Mouse (Mus musculus): ENCODE data around the gene Zfp513. TPM values are rescaled to one million over a fixed set of nuclear protein-coding genes. Genes with fewer than 3 reads are reported as not detected.
A peak's percentile ranks its signal among the peaks of the same experiment; 100 is the strongest.

Gene Zfp513
- total and polyA plus RNA-seq, 2 experiments: 3.1 to 27.6 TPM

- TF ChIP-seq CTCF (IDR thresholded peaks at IDR 0.05; ENCODE audit: low read depth, low read length): no peak
- TF ChIP-seq POLR2A (IDR thresholded peaks at IDR 0.05; ENCODE audit: extremely low read depth, insufficient read depth, low read length): no peak
- Histone ChIP-seq H3K4me3 (ENCODE audit: insufficient read depth, low read depth, low read length) (no peak overlapping the region), H3K27me3 (ENCODE audit: control insufficient read depth, insufficient read depth, low read length) (no peaks in the 10 kb centered on the region), H3K79me2 (ENCODE audit: control insufficient read depth, insufficient read depth, low read length) (peaks cover 3% of the 10 kb centered on the region; the same call in 1 of the 2 replicates), H3K9ac (ENCODE audit: low read depth, low read length) (no peak overlapping the region), H3K4me1 (ENCODE audit: control insufficient read depth, insufficient read depth, low read length) (peaks cover 5% of the 10 kb centered on the region), H3K36me3 (ENCODE audit: control insufficient read depth, insufficient read depth, low read length) (peaks cover 35% of the 10 kb centered on the region), H3K27ac (replicated peaks; ENCODE audit: insufficient read depth, low read depth, low read length) (no peak overlapping the region)
- DNase-seq (ENCODE audit: extremely low read depth, low read depth, low spot score): no peak
- 92% methylated on average over 16 of the region's 16 CpGs for WGBS
Observed at GRCm38 (mm10) chr5:31194486-31195485, 7.3 kb downstream of the Zfp513 start.

GRCm38 (mm10) chr5:31193631-31194281, 8.3 kb downstream of the Zfp513 start:
- peak overlapping the region; percentile 78 for H3K9ac ChIP-seq (ENCODE audit: low read depth, low read length)
- H3K4me1 ChIP-seq (ENCODE audit: control insufficient read depth, insufficient read depth, low read length): peaks cover 5% of the 10 kb centered on the region
- 5% methylated on average over 25 of the region's 25 CpGs for WGBS
- peaks cover 33% of the 10 kb centered on the region for H3K36me3 ChIP-seq (ENCODE audit: control insufficient read depth, insufficient read depth, low read length)
- no peaks in the 10 kb centered on the region for H3K27me3 ChIP-seq (ENCODE audit: control insufficient read depth, insufficient read depth, low read length)
- peak overlapping the region; percentile 70 for H3K27ac ChIP-seq (replicated peaks; ENCODE audit: insufficient read depth, low read depth, low read length)
- DNase-seq (ENCODE audit: extremely low read depth, low read depth, low spot score): no peak
- TF ChIP-seq CTCF (IDR thresholded peaks at IDR 0.05; ENCODE audit: low read depth, low read length) (no peak), POLR2A (IDR thresholded peaks at IDR 0.05; ENCODE audit: extremely low read depth, insufficient read depth, low read length) (no peak)
- H3K4me3 ChIP-seq (ENCODE audit: insufficient read depth, low read depth, low read length): peak overlapping the region; percentile 78
- H3K79me2 ChIP-seq (ENCODE audit: control insufficient read depth, insufficient read depth, low read length): peaks cover 3% of the 10 kb centered on the region; the same call in 1 of the 2 replicates

DNA sequence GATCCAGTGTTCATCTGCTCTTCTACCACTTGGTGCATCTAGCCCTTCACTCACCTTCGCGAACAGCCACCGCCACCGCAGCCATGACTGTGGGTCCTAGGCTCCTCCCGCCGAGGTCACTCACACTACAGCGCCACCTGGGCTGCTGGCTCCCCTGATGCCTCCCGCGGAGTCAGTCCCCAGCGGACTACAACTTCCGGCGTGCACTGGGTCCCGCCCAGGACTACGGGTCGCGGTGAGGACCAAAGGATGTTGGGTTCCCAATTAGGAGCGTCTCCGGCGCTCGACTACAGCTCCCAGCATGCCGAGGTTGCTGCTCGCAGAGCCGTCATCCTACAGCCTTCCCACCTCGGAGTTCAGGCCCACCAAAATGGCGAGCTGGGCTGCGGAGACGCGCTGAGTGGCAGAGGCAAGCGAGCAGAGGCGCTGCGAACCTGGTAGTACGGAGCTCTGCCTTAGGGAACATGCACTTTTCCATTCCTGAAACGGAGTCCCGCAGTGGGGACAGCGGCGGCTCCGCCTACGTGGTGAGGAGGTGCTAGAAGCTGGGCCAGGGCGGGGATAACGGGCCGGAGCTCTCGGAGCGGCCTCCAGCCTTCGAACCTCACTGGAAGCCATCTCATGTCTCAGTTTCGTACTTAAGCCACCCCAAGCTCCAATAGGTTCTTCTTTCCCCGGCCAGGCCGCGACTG, 9.0 kb downstream of the Zfp513 start, which contains the start of the genes Snx17 and Eif2b4:
Gene Snx17 (plus strand): TSS at position 289 of the 692 bp plus-strand sequence.
Gene Eif2b4 (minus strand): TSS at position 492 of the 692 bp plus-strand sequence.
- DNase-seq (ENCODE audit: extremely low read depth, low read depth, low spot score): peak; percentile 96
- Histone ChIP-seq H3K36me3 (ENCODE audit: control insufficient read depth, insufficient read depth, low read length) (peaks cover 33% of the 10 kb centered on the region), H3K4me1 (ENCODE audit: control insufficient read depth, insufficient read depth, low read length) (peaks cover 5% of the 10 kb centered on the region), H3K9ac (ENCODE audit: low read depth, low read length) (peak within 1 kb of the TSS; percentile 80), H3K27me3 (ENCODE audit: control insufficient read depth, insufficient read depth, low read length) (no peaks in the 10 kb centered on the region), H3K27ac (replicated peaks; ENCODE audit: insufficient read depth, low read depth, low read length) (peak within 1 kb of the TSS; percentile 80), H3K4me3 (ENCODE audit: insufficient read depth, low read depth, low read length) (peak within 1 kb of the TSS; percentile 78), H3K79me2 (ENCODE audit: control insufficient read depth, insufficient read depth, low read length) (peaks cover 3% of the 10 kb centered on the region; the same call in 1 of the 2 replicates)
- WGBS: under 1% methylated on average over 48 of the region's 48 CpGs
- TF ChIP-seq CTCF (IDR thresholded peaks at IDR 0.05; ENCODE audit: low read depth, low read length): peak; percentile 51
- TF ChIP-seq POLR2A (IDR thresholded peaks at IDR 0.05; ENCODE audit: extremely low read depth, insufficient read depth, low read length): peak; percentile 41; the same call in 1 of the 2 replicates

- Histone ChIP-seq H3K79me2 (ENCODE audit: control insufficient read depth, insufficient read depth, low read length) (peaks cover 3% of the 10 kb centered on the region; the same call in 1 of the 2 replicates), H3K4me1 (ENCODE audit: control insufficient read depth, insufficient read depth, low read length) (peaks cover 5% of the 10 kb centered on the region), H3K4me3 (ENCODE audit: insufficient read depth, low read depth, low read length) (peak overlapping the region; percentile 78), H3K9ac (ENCODE audit: low read depth, low read length) (peak overlapping the region; percentile 80), H3K27me3 (ENCODE audit: control insufficient read depth, insufficient read depth, low read length) (no peaks in the 10 kb centered on the region), H3K27ac (replicated peaks; ENCODE audit: insufficient read depth, low read depth, low read length) (peak overlapping the region; percentile 80), H3K36me3 (ENCODE audit: control insufficient read depth, insufficient read depth, low read length) (peaks cover 37% of the 10 kb centered on the region)
- peak; percentile 83 for DNase-seq (ENCODE audit: extremely low read depth, low read depth, low spot score)
- WGBS: 8% methylated on average over 42 of the region's 42 CpGs
- TF ChIP-seq CTCF (IDR thresholded peaks at IDR 0.05; ENCODE audit: low read depth, low read length) (peak; percentile 41; the same call in 1 of the 2 replicates), POLR2A (IDR thresholded peaks at IDR 0.05; ENCODE audit: extremely low read depth, insufficient read depth, low read length) (no peak)
Observed at GRCm38 (mm10) chr5:31192045-31192938, 9.8 kb downstream of the Zfp513 start.
